Mouse (Mus musculus): Measurements from ENCODE around the gene Gm45902. TPM values are rescaled to one million over a fixed set of nuclear protein-coding genes. Genes with fewer than 3 reads are reported as not detected.

Gm45902 gene
- polyA plus RNA-seq, 1 experiment, result 1.1 TPM

Other genes starting within 250 kb of the Gm45902 start
- 3.8 and 4.2 TPM in 2 replicates for gene Nmt2, start 228.6 kb downstream of the Gm45902 start, polyA plus RNA-seq (2012; rRNA removed)
- 4.8 and 6.9 TPM in 2 replicates for gene Rpp38, start 180.1 kb downstream of the Gm45902 start, polyA plus RNA-seq (2012; rRNA removed)
- 0.27 TPM in 1 of 2 replicates, not detected in the other for gene Acbd7, start 176.6 kb downstream of the Gm45902 start, polyA plus RNA-seq (2012; rRNA removed)
- not detected in 2 replicates for gene Olah, start 115.6 kb downstream of the Gm45902 start, polyA plus RNA-seq (2012; rRNA removed)
- not detected in 2 replicates for gene Meig1, start 90.1 kb downstream of the Gm45902 start, polyA plus RNA-seq (2012; rRNA removed)
- 2.6 and 4.9 TPM in 2 replicates for gene Dclre1c, start 88.7 kb downstream of the Gm45902 start, polyA plus RNA-seq (2012; rRNA removed)
- 1.3 TPM in 2 replicates for gene Suv39h2, start 37.8 kb downstream of the Gm45902 start, polyA plus RNA-seq (2012; rRNA removed)
- gene Hspa14, start within 50 bp of the Gm45902 start, polyA plus RNA-seq (2012; rRNA removed), result 28.7 and 31.3 TPM in 2 replicates
- 0.29 and 0.36 TPM in 2 replicates for gene Cdnf, start 240 bp upstream of the Gm45902 start, polyA plus RNA-seq (2012; rRNA removed)
- gene Fam107b, start 57.7 kb upstream of the Gm45902 start, polyA plus RNA-seq (2012; rRNA removed), result 27.6 and 30.6 TPM in 2 replicates

All from large intestine, adult 2 months (tissue).